Mouse (Mus musculus) frontal cortex, adult (tissue): ENCODE data around the gene Gm49673.
"Not testable (repeated sequence)": the region's sequence is repeated elsewhere in the genome, so short reads cannot be mapped to it uniquely, and the experiment has no call there.

Experiments used
- ATAC-seq: cut with Nextera tagmentation; 2 replicates; pipeline ENCODE4 v1.9.2; 2017; ENCODE audit warnings: mild to moderate bottlenecking, moderate library complexity, mixed read lengths; ENCODE audit not compliant: low TSS enrichment

Gm49673 gene

GRCm38 (mm10) chr17:8130849-8131248 lies 16.7 kb downstream of the Gm49673 start:
- not testable (repeated sequence) for ATAC-seq

- not testable (repeated sequence) for ATAC-seq
Measured at GRCm38 (mm10) chr17:8129578-8129977, 18.0 kb downstream of the Gm49673 start.

GRCm38 (mm10) chr17:8128326-8128993 lies 19.1 kb downstream of the Gm49673 start:
- not testable (repeated sequence) for ATAC-seq

- not testable (repeated sequence) for ATAC-seq
Measured at GRCm38 (mm10) chr17:8124586-8124985, 23.0 kb downstream of the Gm49673 start.

GRCm38 (mm10) chr17:8122974-8123373 lies 24.6 kb downstream of the Gm49673 start:
- ATAC-seq: not testable (repeated sequence)

GRCm38 (mm10) chr17:8116928-8117327 lies 30.7 kb downstream of the Gm49673 start:
- ATAC-seq: not testable (repeated sequence)

- ATAC-seq: not testable (repeated sequence)
Measured at GRCm38 (mm10) chr17:8116378-8116777, 31.2 kb downstream of the Gm49673 start.

GRCm38 (mm10) chr17:8112199-8112598 lies 35.4 kb downstream of the Gm49673 start:
- not testable (repeated sequence) for ATAC-seq

GRCm38 (mm10) chr17:8101297-8101609 lies 46.3 kb downstream of the Gm49673 start:
- peak; percentile 67; the same call in 1 of the 2 replicates for ATAC-seq

- ATAC-seq: peak; percentile 77
Measured at GRCm38 (mm10) chr17:8100405-8101296, 46.9 kb downstream of the Gm49673 start.

GRCm38 (mm10) chr17:8096199-8096598 lies 51.4 kb downstream of the Gm49673 start:
- not testable (repeated sequence) for ATAC-seq

- ATAC-seq: not testable (repeated sequence)
Measured at GRCm38 (mm10) chr17:8095653-8096052, 51.9 kb downstream of the Gm49673 start.

GRCm38 (mm10) chr17:8092537-8093526 lies 54.8 kb downstream of the Gm49673 start:
- ATAC-seq: peak; percentile 80

- not testable (repeated sequence) for ATAC-seq
Measured at GRCm38 (mm10) chr17:8091320-8091719, 56.3 kb downstream of the Gm49673 start.

- ATAC-seq: not testable (repeated sequence)
Measured at GRCm38 (mm10) chr17:8069847-8070246, 77.7 kb downstream of the Gm49673 start.

- 0 out of 2 replicates have a peak, but pooled peaks have one; percentile 41 for ATAC-seq
Measured at GRCm38 (mm10) chr17:8056637-8057138, 90.9 kb downstream of the Gm49673 start.

- ATAC-seq: not testable (repeated sequence)
Measured at GRCm38 (mm10) chr17:8055919-8056589, 91.5 kb downstream of the Gm49673 start.

GRCm38 (mm10) chr17:8051247-8051646 lies 96.3 kb downstream of the Gm49673 start:
- peak; percentile 90 for ATAC-seq

- not testable (repeated sequence) for ATAC-seq
Measured at GRCm38 (mm10) chr17:8050218-8050617, 97.4 kb downstream of the Gm49673 start.

- ATAC-seq: not testable (repeated sequence)
Measured at GRCm38 (mm10) chr17:8046178-8046577, 101.4 kb downstream of the Gm49673 start.

GRCm38 (mm10) chr17:8041197-8041596 lies 106.4 kb downstream of the Gm49673 start:
- ATAC-seq: 0 out of 2 replicates have a peak, but pooled peaks have one; percentile 35
